Mouse (Mus musculus): Measurements from ENCODE around the gene Tsfm. TPM values are rescaled to one million over a fixed set of nuclear protein-coding genes. Genes with fewer than 3 reads are reported as not detected.
"Not testable (repeated sequence)": the region's sequence is repeated elsewhere in the genome, so short reads cannot be mapped to it uniquely, and the experiment has no call there.

Tsfm gene
- total RNA-seq (2022), result 10 to 100 TPM; 22.8 to 36.1 (median 30.0) TPM

DNA sequence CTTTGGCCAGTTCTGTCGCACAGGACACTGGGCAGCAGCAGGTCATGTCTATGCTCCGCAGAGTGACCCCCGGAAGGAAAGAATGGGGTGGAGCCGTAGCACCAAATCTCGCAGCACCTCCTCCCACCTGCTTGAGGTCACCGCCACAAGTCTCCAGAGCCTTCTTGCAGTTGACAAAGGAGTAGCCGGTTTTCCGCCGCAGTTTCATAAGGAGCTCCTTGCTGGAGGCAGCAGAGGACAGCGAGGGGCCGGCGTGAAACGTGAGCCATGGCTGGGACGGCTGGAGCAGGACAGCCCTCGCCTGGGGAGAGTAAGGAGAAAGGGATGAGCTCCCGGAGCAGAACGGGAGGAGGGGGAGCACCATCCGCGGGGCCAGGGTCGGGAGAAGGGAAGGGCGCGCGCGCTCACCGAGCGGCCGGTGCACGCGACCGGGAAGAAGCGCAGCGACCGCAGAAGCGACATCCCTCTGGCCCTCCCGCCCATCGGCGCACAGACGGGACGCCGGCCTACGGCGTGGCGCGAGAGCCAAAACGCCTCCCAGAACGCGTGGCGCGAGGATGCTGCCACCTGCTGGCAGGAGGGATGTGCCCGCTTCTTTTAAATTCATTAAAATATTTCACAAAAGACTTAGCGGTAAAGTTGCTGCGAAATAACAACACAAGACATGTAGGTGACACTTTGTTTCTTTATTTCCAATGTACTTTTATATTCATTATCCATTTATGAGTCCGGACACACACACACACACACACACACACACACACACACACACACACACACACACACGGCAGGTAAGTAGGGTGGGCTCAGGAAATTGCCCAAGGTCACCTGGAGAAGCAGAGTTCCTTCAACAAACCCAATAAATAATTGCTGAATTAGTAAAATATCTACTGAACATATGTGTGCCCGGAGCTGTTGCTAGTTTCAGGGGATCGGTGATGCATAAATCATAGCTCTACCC, at the start of gene Tsfm:
TSS of gene Tsfm (minus strand) at position 505 of the 961 bp plus-strand sequence.
- DNase-seq (ENCODE audit: low spot score in 2 of 2), result peak; percentile 75 to 87

GRCm38 (mm10) chr10:127079665-127080391, 49.2 kb upstream of the Tsfm start:
- no peak for DNase-seq (ENCODE audit: low spot score in 2 of 2)

DNA sequence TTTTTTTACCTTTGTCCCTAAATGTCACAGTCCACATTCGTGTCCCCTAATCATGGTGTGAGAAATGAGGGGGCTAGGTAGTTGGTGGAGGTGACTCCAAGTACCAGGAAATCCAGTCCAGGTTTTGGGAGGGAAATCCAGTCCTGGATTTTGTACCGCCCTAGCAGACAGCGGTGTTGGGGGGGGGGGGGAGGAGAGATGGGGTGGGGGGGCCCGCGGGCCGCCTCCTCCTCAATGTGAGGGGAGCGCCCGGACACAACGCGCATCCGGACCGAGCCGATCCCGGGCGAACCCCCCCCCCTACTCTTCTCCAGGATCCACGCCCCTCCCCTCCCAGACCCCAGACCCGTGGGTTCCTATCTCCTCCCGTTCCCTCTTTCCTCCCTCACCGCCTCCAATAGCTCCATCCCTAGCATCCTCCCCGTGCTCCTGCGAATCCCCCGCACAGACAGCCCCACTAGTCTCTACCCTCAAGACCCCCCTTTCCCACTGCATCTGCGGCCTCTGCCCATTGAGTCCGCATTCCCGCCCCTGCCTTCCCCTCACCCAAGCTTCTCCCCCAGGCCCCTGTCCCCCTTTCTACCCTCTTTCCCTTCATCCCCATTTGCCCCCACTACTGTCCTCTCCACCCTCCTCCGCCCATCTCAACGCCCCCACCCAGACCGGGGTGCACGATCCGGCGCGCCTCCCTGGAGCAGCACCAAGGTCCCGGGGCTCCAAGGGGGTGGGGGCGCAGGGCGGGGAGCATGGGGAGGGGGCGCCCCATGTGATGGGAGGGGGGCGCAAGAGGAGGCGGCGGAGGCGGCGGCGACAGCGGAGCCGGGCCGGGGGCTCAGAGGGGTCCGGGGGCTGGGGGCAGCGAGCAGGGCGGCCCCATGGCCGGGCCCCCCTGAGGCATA, 48.3 kb upstream of the Tsfm start:
- DNase-seq (ENCODE audit: low spot score in 2 of 2), result no peak

GRCm38 (mm10) chr10:127078001-127078676, 47.5 kb upstream of the Tsfm start:
- DNase-seq (ENCODE audit: low spot score in 2 of 2), result peak in 1 of 2 experiments; percentile 86

DNA sequence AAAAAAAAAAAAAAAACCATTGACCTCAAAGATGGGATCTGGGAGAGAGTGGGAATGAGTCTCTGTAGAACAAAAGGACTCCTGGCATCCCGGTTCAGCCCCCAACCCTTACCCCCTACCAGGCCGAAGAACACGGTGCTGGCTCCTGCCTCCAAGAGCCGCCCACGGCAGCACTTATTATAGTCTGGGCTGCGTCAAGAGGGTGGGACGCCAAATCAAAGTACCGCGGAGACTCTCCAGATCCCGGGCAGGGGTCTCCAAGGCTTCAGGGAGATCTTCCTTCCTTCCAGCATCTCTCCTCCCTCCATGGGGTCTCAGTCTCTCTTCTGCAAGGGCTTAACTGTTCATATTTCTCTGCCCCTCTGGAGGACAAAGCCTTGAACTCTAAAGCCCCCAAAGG, 46.9 kb upstream of the Tsfm start:
- DNase-seq (ENCODE audit: low spot score in 2 of 2), result no peak

GRCm38 (mm10) chr10:127076082-127076481, 45.4 kb upstream of the Tsfm start:
- no peak for DNase-seq (ENCODE audit: low spot score in 2 of 2)

DNA sequence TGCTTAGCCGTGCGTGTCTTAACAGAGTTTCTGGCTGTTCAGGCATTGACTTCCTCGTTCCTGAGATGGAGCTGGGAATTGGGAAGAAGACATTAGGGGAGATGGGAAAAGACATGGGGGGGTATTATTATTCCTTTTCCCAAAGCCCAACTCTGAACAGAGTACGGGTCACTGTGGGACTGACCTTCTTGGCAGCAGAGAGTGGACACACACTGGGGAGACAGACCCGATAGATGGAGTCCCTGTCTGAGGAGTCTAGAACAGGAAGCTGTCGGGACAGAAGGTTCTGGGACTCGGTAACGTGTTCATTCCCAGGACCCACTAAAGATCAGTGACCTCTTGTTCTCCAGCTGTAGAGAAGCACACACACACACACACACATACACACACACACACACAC, 45.0 kb upstream of the Tsfm start:
- DNase-seq (ENCODE audit: low spot score in 2 of 2), result no peak

DNA sequence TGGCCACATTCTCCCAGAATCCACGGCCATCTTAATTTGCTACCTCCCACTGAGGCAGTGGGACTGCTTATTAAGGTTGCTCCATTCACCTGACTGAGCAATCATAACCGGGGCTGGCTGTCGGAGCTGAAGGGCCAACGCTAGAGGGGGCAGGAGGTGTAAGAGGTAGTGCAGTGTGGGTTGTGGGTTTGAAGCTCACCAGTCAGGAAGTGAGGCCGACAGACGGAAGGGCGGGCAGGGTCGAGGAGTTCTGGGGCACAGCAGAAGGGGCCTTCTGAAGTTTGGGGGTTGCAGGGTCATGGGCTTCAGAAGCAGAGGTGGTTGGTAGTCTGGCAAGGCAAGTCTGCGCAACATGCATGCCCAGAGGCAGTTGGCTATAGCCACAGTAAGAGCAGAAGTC, 44.4 kb upstream of the Tsfm start, which contains the start of gene Agap2:
TSS of gene Agap2 (plus strand) at position 205 of the 400 bp plus-strand sequence.
- no peak for DNase-seq (ENCODE audit: low spot score in 2 of 2)

DNA sequence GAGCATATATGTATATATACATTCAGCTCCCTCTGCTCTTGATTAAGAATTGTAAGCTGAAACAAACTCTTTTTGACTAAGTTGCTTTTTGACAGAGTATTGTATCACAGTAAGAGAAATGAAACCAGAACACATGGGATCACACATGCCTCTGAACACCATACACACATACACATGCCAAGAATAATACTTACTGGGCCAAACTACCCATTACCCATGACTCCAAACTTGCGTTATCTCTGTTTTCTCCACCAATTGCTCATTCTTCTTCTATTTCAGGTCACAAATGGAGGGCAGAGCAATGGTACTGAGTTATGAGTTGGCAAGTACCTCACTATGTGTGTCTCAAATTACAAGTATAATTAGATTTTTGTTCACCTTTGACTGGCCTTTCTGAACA, 43.3 kb upstream of the Tsfm start:
- DNase-seq (ENCODE audit: low spot score in 2 of 2), result no peak

DNA sequence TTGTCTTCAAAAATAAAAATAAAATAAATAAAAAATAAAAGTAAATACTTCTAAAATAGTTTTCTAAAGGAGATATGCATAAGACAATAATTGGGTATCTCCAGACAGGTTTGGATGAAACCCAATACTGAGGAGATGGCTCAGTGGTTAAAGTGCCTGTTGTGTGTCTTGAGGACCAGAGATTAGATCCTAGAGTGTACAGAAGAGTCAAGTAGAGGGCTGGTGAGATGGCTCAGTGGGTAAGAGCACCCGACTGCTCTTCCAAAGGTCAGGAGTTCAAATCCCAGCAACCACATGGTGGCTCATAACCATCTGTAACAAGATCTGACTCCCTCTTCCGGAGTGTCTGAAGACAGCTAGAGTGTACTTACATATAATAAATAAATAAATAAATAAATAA, 42.3 kb upstream of the Tsfm start:
- DNase-seq (ENCODE audit: low spot score in 2 of 2), result not testable (repeated sequence)

GRCm38 (mm10) chr10:127072270-127072669, 41.6 kb upstream of the Tsfm start:
- not testable (repeated sequence) for DNase-seq (ENCODE audit: low spot score in 2 of 2)

DNA sequence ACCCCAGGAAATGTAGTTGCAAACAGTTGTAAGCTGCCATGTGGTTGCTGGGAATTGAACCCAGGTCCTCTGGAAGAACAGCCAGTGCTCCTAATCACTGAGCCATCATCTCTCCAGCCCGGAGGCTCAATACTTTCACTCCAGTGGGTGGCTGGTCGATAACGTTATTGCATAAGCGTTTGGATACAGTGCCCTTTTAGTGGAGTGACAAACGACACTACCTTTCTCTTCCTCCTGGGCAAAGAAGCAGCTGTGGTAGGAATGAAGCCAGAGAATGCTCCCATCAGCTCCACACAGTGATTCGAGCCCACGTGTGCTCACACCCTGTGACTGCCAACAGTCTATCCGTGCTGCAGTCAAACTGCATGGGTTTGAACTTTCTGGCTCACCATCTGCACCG, 40.6 kb upstream of the Tsfm start:
- DNase-seq (ENCODE audit: low spot score in 2 of 2), result no peak

DNA sequence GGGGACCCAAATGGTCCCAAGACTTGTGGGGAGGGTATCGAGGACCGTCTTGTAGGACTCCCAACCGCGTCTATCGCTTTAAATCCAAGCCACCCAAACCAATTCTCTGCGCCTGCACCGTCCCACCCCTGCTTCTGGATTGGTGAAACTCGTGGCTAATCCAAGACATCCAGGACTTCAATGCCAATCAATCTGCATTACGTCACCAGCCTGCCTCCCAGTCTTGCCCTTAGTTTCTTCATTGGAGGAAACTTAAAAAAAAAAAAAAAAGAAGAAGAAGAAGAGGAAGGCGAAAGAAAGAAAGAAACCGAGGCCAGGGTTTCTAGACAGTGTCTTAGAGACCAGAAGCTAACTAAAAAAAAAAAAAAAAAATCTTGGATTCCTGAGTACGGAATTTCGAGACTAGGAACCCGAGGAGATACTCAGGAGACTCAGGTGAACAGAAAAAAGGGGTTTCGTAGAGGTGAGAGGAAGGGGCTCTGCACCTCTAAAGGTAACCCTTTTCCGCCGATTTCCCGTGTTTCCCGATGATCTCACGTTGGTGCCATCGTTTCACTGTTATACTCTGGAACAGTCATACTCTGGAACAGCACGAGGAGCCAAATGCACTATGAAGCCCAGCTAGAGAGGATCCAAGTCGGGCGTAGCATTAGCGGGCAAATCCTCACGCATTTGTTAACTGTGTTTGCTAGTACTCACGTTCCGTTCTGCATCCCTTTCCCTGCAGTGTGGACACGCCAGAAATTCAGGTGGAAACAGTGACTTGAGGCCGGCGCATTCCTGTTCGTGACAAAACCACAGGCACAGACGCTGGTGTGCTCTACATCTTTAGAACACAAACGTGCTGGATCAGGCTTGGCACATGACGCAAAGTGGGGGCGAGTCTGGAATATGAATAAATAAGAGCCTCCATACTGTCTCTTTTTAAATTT, 39.8 kb upstream of the Tsfm start, which contains the start of gene Tspan31:
TSS of gene Tspan31 (minus strand) at position 75 of the 932 bp plus-strand sequence.
- DNase-seq (ENCODE audit: low spot score in 2 of 2), result peak; percentile 84 to 95

GRCm38 (mm10) chr10:127069281-127070189, 38.9 kb upstream of the Tsfm start:
- DNase-seq (ENCODE audit: low spot score in 2 of 2), result no peak

- DNase-seq (ENCODE audit: low spot score in 2 of 2), result no peak
These were observed 37.9 kb upstream of the Tsfm start for GRCm38 (mm10) chr10:127068360-127069038.

DNA sequence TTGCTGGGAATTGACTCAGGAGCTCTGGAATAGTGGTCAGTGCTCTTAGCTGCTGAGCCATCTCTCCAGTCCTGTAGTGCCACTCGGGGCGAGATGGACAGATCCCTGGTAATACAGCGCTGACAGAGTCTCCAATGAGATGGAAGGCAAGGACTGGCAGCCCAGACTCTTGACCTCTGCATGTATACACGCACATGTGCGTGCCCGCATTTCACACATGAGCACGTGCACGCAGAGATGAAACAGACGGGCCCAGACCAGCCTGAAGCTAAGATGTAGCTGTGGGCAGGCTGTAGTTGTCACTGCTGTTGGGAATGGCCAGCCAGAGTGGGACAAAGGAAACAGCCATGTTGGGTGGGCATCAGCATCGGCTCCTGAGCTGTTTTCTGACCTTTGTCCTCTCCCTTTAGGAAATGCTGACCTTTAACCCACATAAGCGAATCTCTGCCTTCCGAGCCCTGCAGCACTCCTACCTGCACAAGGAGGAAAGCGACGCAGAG, 35.9 kb upstream of the Tsfm start:
- DNase-seq (ENCODE audit: low spot score in 2 of 2), result no peak

DNA sequence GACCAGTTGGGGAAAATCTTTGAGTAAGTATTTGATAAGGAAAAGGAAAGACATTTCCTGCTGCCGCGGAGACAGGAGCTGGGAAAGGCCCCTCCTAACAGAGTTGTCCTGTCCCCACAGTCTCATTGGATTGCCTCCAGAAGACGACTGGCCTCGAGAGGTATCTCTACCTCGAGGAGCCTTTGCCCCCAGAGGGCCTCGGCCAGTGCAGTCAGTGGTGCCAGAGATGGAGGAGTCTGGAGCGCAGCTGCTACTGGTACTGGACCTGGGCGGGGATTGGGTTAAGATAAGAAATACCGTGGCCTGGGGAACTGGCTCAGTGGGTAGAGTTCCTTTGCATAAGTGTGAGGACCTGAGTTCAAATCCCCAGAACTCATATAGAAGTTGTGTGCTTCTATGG, 35.3 kb upstream of the Tsfm start:
- DNase-seq (ENCODE audit: low spot score in 2 of 2), result no peak
